Mouse (Mus musculus): ENCODE data around the gene Abhd14b. TPM values are rescaled to one million over a fixed set of nuclear protein-coding genes. Genes with fewer than 3 reads are reported as not detected.

The Abhd14b gene
- polyA plus RNA-seq, 1 experiment from 2014 or later = 25.6 TPM

GRCm38 (mm10) chr9:106469776-106470175 lies 22.5 kb downstream of the Abhd14b start:
- Histone ChIP-seq H3K27ac (ENCODE audit: low read depth, low read length) (no peak overlapping the region), H3K36me3 (ENCODE audit: control insufficient read depth, insufficient read depth, low read length) (no peaks in the 10 kb centered on the region), H3K4me2 (replicated peaks; ENCODE audit: low read depth, low read length) (no peak overlapping the region), H3K9me3 (ENCODE audit: control insufficient read depth, low read length) (no peaks in the 10 kb centered on the region), H3K4me1 (ENCODE audit: control insufficient read depth, insufficient read depth, low read length) (peaks cover 13% of the 10 kb centered on the region; the same call in 1 of the 2 replicates), H3K27me3 (ENCODE audit: control insufficient read depth, insufficient read depth, low read length) (no peaks in the 10 kb centered on the region), H3K4me3 (ENCODE audit: low read length) (no peak overlapping the region), H3K9ac (ENCODE audit: low read depth, low read length) (peak overlapping the region; percentile 9; the same call in 1 of the 2 replicates)
- 70% methylated on average over 9 of the region's 9 CpGs for WGBS
- ATAC-seq (ENCODE audit: low FRiP score, low TSS enrichment) = no peak

DNA sequence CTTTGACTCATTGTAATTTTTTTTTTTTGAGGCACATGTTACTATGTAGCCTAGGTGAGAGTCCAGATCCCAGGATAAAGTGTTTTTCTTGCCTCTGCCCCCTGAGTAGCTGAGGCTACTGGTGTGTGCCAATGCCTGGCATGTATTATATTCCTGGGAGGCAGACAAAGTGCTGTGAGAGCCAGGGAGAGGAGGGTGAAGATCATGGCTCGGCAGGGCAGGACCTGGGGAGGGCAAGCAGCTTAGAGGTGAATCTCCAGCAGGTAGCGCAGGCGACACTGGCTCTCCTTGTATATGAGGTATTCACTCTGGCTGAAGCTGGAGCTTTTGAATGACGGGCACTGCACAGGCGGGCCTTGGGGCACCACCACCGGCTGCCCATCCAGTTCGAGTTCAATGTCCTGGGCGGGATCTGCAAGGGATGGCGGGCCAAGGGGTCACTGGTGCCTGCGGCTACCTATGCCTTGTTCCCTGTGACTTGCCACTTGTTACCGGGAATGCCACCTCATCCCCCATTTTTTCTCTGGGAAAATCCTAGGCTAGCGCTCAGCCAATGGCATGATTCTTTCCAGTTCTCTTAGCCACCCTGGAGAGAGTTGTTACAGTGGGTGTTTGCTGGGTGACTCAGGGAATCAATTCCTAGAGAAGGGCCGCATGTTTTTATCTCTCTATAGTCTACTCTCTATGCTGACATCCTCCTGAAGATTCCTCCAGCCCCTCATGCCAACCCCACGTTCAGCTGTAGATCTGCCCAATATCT lies 23.9 kb downstream of the Abhd14b start:
- Histone ChIP-seq H3K4me3 (ENCODE audit: low read length) (no peak overlapping the region), H3K4me1 (ENCODE audit: control insufficient read depth, insufficient read depth, low read length) (peaks cover 12% of the 10 kb centered on the region), H3K4me2 (replicated peaks; ENCODE audit: low read depth, low read length) (peak overlapping the region; percentile 24; the same call in 1 of the 2 replicates), H3K27me3 (ENCODE audit: control insufficient read depth, insufficient read depth, low read length) (no peaks in the 10 kb centered on the region), H3K9me3 (ENCODE audit: control insufficient read depth, low read length) (no peaks in the 10 kb centered on the region), H3K9ac (ENCODE audit: low read depth, low read length) (no peak overlapping the region), H3K27ac (ENCODE audit: low read depth, low read length) (no peak overlapping the region), H3K36me3 (ENCODE audit: control insufficient read depth, insufficient read depth, low read length) (no peaks in the 10 kb centered on the region)
- WGBS = 70% methylated on average over 14 of the region's 14 CpGs
- ATAC-seq (ENCODE audit: low FRiP score, low TSS enrichment) = no peak

DNA sequence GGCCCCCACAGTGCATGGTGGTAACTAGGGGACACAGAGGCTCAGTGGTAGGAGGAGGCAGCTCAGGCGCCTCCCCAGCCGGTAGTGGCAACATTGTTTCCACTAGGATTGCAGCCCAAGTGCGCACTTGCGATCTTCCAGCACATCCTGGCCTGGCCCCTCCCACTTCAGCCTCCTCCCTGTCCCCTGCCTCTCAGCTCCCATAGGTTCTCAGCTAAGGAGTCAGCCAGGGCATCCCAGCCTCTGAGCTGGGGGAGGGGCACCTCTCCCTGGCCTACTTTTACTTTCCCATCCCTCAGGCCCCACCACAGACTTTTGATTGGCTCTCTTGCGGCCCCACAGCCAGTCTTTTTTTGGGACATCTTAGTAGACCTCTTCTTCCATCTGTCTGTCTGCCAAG lies 24.6 kb downstream of the Abhd14b start:
- H3K9me3 ChIP-seq (ENCODE audit: control insufficient read depth, low read length) = no peaks in the 10 kb centered on the region
- H3K27me3 ChIP-seq (ENCODE audit: control insufficient read depth, insufficient read depth, low read length) = no peaks in the 10 kb centered on the region
- no peak overlapping the region for H3K4me3 ChIP-seq (ENCODE audit: low read length)
- H3K27ac ChIP-seq (ENCODE audit: low read depth, low read length) = no peak overlapping the region
- H3K4me2 ChIP-seq (replicated peaks; ENCODE audit: low read depth, low read length) = peak overlapping the region; percentile 24; the same call in 1 of the 2 replicates
- 10% methylated on average over 5 of the region's 5 CpGs for WGBS
- no peaks in the 10 kb centered on the region for H3K36me3 ChIP-seq (ENCODE audit: control insufficient read depth, insufficient read depth, low read length)
- no peak overlapping the region for H3K9ac ChIP-seq (ENCODE audit: low read depth, low read length)
- ATAC-seq (ENCODE audit: low FRiP score, low TSS enrichment) = peak; percentile 24; the same call in 1 of the 2 replicates
- peaks cover 17% of the 10 kb centered on the region for H3K4me1 ChIP-seq (ENCODE audit: control insufficient read depth, insufficient read depth, low read length)

- Histone ChIP-seq H3K27me3 (ENCODE audit: control insufficient read depth, insufficient read depth, low read length) (no peaks in the 10 kb centered on the region), H3K4me3 (ENCODE audit: low read length) (no peak overlapping the region), H3K4me1 (ENCODE audit: control insufficient read depth, insufficient read depth, low read length) (peaks cover 17% of the 10 kb centered on the region), H3K36me3 (ENCODE audit: control insufficient read depth, insufficient read depth, low read length) (no peaks in the 10 kb centered on the region), H3K4me2 (replicated peaks; ENCODE audit: low read depth, low read length) (no peak overlapping the region), H3K9ac (ENCODE audit: low read depth, low read length) (no peak overlapping the region), H3K9me3 (ENCODE audit: control insufficient read depth, low read length) (no peaks in the 10 kb centered on the region), H3K27ac (ENCODE audit: low read depth, low read length) (peak overlapping the region; percentile 51; the same call in 1 of the 2 replicates)
- WGBS = 72% methylated on average over 4 of the region's 4 CpGs
- ATAC-seq (ENCODE audit: low FRiP score, low TSS enrichment) = no peak
Measured at GRCm38 (mm10) chr9:106472321-106472720, 25.1 kb downstream of the Abhd14b start.

DNA sequence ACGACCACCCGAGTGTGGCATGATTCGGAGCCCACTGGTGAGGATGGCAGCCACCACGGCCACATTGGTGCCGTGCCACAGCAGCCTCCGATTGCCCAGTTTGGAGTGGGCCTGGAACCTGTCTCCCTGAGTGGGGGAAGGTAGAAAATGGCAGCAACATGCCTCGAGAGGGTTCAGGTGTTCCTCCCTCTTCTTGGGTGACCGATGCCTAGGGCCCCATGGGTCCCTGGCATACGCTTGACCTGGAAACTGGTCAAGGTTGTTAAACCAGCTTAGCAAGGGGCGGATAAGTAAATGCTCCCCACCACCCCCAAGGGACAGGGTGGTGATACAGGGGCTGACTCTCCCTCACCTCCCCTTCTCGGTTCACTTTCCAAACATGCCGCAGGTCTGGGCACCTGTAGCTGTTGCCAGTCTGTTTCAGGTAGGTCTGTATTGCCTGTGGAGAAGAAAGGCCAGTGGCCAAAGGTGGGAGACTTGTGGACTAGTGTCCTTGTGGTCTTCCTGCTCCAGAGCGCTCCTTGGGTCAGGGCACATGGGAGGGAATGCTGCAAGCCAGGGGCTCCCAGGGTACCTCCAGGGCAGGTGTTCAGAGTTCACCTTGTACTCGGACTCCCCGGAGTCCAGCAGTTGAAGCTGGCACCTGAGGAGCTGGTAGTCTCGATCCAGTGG lies 26.0 kb downstream of the Abhd14b start:
- no peaks in the 10 kb centered on the region for H3K9me3 ChIP-seq (ENCODE audit: control insufficient read depth, low read length)
- H3K4me2 ChIP-seq (replicated peaks; ENCODE audit: low read depth, low read length) = no peak overlapping the region
- H3K27ac ChIP-seq (ENCODE audit: low read depth, low read length) = no peak overlapping the region
- WGBS = 86% methylated on average over 16 of the region's 16 CpGs
- H3K9ac ChIP-seq (ENCODE audit: low read depth, low read length) = no peak overlapping the region
- no peaks in the 10 kb centered on the region for H3K36me3 ChIP-seq (ENCODE audit: control insufficient read depth, insufficient read depth, low read length)
- H3K27me3 ChIP-seq (ENCODE audit: control insufficient read depth, insufficient read depth, low read length) = no peaks in the 10 kb centered on the region
- H3K4me3 ChIP-seq (ENCODE audit: low read length) = no peak overlapping the region
- no peak for ATAC-seq (ENCODE audit: low FRiP score, low TSS enrichment)
- H3K4me1 ChIP-seq (ENCODE audit: control insufficient read depth, insufficient read depth, low read length) = peaks cover 23% of the 10 kb centered on the region

GRCm38 (mm10) chr9:106473753-106474105 lies 26.5 kb downstream of the Abhd14b start:
- ATAC-seq (ENCODE audit: low FRiP score, low TSS enrichment) = no peak
- Histone ChIP-seq H3K36me3 (ENCODE audit: control insufficient read depth, insufficient read depth, low read length) (no peaks in the 10 kb centered on the region), H3K9me3 (ENCODE audit: control insufficient read depth, low read length) (no peaks in the 10 kb centered on the region), H3K9ac (ENCODE audit: low read depth, low read length) (no peak overlapping the region), H3K4me1 (ENCODE audit: control insufficient read depth, insufficient read depth, low read length) (peaks cover 26% of the 10 kb centered on the region), H3K4me3 (ENCODE audit: low read length) (no peak overlapping the region), H3K27ac (ENCODE audit: low read depth, low read length) (no peak overlapping the region), H3K4me2 (replicated peaks; ENCODE audit: low read depth, low read length) (no peak overlapping the region), H3K27me3 (ENCODE audit: control insufficient read depth, insufficient read depth, low read length) (no peaks in the 10 kb centered on the region)
- WGBS = 77% methylated on average over 5 of the region's 5 CpGs

DNA sequence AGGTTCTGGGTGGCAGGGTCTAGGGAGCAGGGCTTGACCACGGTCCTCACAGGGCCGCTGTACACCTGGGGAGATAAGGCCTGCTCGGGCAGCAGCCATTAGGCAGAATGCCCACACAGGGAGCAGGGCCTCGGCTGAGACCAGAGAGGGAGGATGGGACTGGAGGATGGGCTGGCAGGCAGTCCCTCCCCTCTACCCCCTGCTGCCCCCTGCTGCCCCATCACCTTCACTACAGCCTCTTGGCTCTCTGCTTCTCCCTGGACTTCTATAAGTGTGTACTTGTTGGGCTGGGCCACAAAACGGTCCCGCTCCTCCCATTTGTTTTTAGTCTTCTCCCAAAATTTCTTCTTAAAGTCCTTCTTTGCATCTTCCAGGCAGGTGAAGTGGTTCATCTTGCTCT lies 27.2 kb downstream of the Abhd14b start:
- H3K27me3 ChIP-seq (ENCODE audit: control insufficient read depth, insufficient read depth, low read length) = no peaks in the 10 kb centered on the region
- peak; percentile 17 for ATAC-seq (ENCODE audit: low FRiP score, low TSS enrichment)
- no peak overlapping the region for H3K9ac ChIP-seq (ENCODE audit: low read depth, low read length)
- no peaks in the 10 kb centered on the region for H3K9me3 ChIP-seq (ENCODE audit: control insufficient read depth, low read length)
- no peak overlapping the region for H3K4me2 ChIP-seq (replicated peaks; ENCODE audit: low read depth, low read length)
- H3K36me3 ChIP-seq (ENCODE audit: control insufficient read depth, insufficient read depth, low read length) = no peaks in the 10 kb centered on the region
- WGBS = 5% methylated on average over 6 of the region's 6 CpGs
- H3K27ac ChIP-seq (ENCODE audit: low read depth, low read length) = no peak overlapping the region
- no peak overlapping the region for H3K4me3 ChIP-seq (ENCODE audit: low read length)
- H3K4me1 ChIP-seq (ENCODE audit: control insufficient read depth, insufficient read depth, low read length) = peaks cover 26% of the 10 kb centered on the region

DNA sequence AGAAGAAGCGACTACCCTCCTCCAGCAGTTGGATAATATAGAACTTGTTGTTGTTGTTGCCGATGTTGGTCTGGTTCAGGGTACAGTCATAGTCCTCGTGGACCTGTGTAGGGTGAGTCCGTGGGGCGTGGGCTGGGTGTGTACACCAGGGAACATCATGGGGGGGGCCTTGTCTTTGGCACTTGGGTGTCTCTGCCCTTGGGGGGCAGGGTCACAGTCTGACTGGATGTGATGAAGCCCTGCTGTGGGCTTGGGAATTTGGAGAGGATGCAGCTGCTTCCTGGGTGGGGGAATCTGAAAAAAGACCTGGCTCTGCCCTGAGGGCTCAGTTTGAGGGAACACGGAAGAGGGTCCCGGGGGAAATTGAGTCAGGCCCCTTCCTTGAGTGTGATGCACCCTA lies 27.8 kb downstream of the Abhd14b start:
- ATAC-seq (ENCODE audit: low FRiP score, low TSS enrichment) = no peak
- 67% methylated on average over 7 of the region's 7 CpGs for WGBS
- Histone ChIP-seq H3K27ac (ENCODE audit: low read depth, low read length) (no peak overlapping the region), H3K9me3 (ENCODE audit: control insufficient read depth, low read length) (no peaks in the 10 kb centered on the region), H3K36me3 (ENCODE audit: control insufficient read depth, insufficient read depth, low read length) (no peaks in the 10 kb centered on the region; the same call in 1 of the 2 replicates), H3K4me1 (ENCODE audit: control insufficient read depth, insufficient read depth, low read length) (peaks cover 26% of the 10 kb centered on the region), H3K4me3 (ENCODE audit: low read length) (no peak overlapping the region), H3K9ac (ENCODE audit: low read depth, low read length) (no peak overlapping the region), H3K4me2 (replicated peaks; ENCODE audit: low read depth, low read length) (no peak overlapping the region), H3K27me3 (ENCODE audit: control insufficient read depth, insufficient read depth, low read length) (no peaks in the 10 kb centered on the region)

GRCm38 (mm10) chr9:106475663-106476001 lies 28.4 kb downstream of the Abhd14b start, which contains the start of gene Rrp9:
Rrp9 (plus strand) TSS chr9:106475963.
- 0 out of 2 replicates have a peak within 1 kb of the TSS, but pooled peaks have one; percentile 11 for H3K4me3 ChIP-seq (ENCODE audit: low read length)
- H3K36me3 ChIP-seq (ENCODE audit: control insufficient read depth, insufficient read depth, low read length) = peaks cover 5% of the 10 kb centered on the region
- no peak for ATAC-seq (ENCODE audit: low FRiP score, low TSS enrichment)
- peak within 1 kb of the TSS; percentile 32 for H3K4me2 ChIP-seq (replicated peaks; ENCODE audit: low read depth, low read length)
- H3K9me3 ChIP-seq (ENCODE audit: control insufficient read depth, low read length) = no peaks in the 10 kb centered on the region
- peak within 1 kb of the TSS; percentile 67; the same call in 1 of the 2 replicates for H3K27ac ChIP-seq (ENCODE audit: low read depth, low read length)
- peak within 1 kb of the TSS; percentile 47; the same call in 1 of the 2 replicates for H3K9ac ChIP-seq (ENCODE audit: low read depth, low read length)
- H3K4me1 ChIP-seq (ENCODE audit: control insufficient read depth, insufficient read depth, low read length) = peaks cover 26% of the 10 kb centered on the region
- no peaks in the 10 kb centered on the region for H3K27me3 ChIP-seq (ENCODE audit: control insufficient read depth, insufficient read depth, low read length)
- 84% methylated on average over 10 of the region's 10 CpGs for WGBS
